Mouse (Mus musculus) brown adipose tissue, adult 24 weeks (tissue): ENCODE measurements around the gene Nxph4. TPM values are rescaled to one million over a fixed set of nuclear protein-coding genes. Genes with fewer than 3 reads are reported as not detected.

Source experiments
- H3K27ac ChIP-seq: fragments of 200-500 bp; replicated peaks from 2 replicates; pipeline ENCODE4 v1.5.1; 2012; ENCODE audit warnings: low read depth, mild to moderate bottlenecking, low read length
- H3K4me1 ChIP-seq: fragments of 200-500 bp; 2 replicates; pipeline ENCODE4 v1.6.1; 2012; ENCODE audit warnings: low read length, mixed read lengths; ENCODE audit not compliant: control insufficient read depth, insufficient read depth, insufficient read length
- H3K4me3 ChIP-seq: fragments of 200-500 bp; 2 replicates; pipeline ENCODE4 v1.5.1; 2012; ENCODE audit warnings: low read depth, mild to moderate bottlenecking, low read length, moderate library complexity; ENCODE audit not compliant: insufficient read depth
- polyA plus RNA-seq: library from polyadenylated mRNA; stranded (reverse); fragments of >200 nt; gene quantifications from 2 replicates; pipeline ENCODE4 v1.2.4, GENCODE M21; 2012; ENCODE audit not compliant: missing spikeins, insufficient read depth, insufficient read length

Gene Nxph4
- not detected in 2 replicates for polyA plus RNA-seq

GRCm38 (mm10) chr10:127534036-127534928 lies at the start of gene Nxph4:
Nxph4 (minus strand) TSS chr10:127534559.
- H3K4me3 ChIP-seq = peak within 1 kb of the TSS; percentile 51
- no peak within 1 kb of the TSS for H3K27ac ChIP-seq
- H3K4me1 ChIP-seq = peaks cover 4% of the 10 kb centered on the region; the same call in 1 of the 2 replicates

DNA sequence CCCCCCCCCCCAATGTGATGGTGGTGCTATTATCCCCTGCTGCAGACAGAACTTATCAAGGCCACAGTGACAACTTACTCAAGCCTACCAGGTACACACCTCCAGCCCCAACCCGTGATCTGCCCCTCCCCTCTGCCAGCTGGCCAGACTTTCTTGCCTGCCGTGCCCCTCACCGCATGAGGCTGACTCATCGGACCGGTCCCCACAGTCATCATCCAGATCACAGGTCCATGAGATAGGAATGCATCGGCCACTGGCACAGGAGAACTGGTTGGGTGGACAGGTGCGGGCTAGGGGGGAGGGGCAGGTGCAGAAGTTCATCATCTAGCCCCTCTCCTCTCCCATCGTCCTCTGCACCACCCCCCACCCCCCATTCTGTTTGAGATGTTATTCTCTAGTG lies 49.3 kb upstream of the Nxph4 start:
- H3K4me3 ChIP-seq = no peak overlapping the region
- no peak overlapping the region for H3K27ac ChIP-seq
- H3K4me1 ChIP-seq = no peaks in the 10 kb centered on the region

- Histone ChIP-seq H3K4me1 (no peaks in the 10 kb centered on the region), H3K4me3 (no peak overlapping the region), H3K27ac (no peak overlapping the region)
These were observed 46.9 kb upstream of the Nxph4 start for GRCm38 (mm10) chr10:127581291-127581690.

- Histone ChIP-seq H3K27ac (no peak overlapping the region), H3K4me1 (no peaks in the 10 kb centered on the region), H3K4me3 (no peak overlapping the region)
These were observed 43.6 kb upstream of the Nxph4 start for GRCm38 (mm10) chr10:127577982-127578381.

DNA sequence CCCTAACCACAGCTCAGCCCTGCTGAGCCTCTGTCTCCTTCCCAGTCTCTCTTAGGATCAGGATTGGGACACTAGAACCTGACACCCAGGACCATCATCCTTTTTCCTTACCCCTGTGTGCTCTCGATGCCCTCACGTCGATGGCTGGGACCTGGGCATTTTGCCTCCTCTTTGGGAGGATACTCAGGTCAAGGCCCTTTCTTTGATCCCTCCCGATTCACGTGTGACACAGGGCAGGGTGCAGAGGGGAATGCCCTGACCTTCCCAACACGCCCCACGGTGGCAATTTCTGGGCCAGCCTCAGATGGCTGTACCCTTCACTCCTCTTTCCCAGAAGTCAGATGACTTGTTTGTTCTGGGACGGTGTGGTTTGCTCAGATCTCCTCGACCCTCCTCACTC lies 42.8 kb upstream of the Nxph4 start:
- Histone ChIP-seq H3K4me1 (no peaks in the 10 kb centered on the region), H3K4me3 (no peak overlapping the region), H3K27ac (peak overlapping the region; percentile 92)

DNA sequence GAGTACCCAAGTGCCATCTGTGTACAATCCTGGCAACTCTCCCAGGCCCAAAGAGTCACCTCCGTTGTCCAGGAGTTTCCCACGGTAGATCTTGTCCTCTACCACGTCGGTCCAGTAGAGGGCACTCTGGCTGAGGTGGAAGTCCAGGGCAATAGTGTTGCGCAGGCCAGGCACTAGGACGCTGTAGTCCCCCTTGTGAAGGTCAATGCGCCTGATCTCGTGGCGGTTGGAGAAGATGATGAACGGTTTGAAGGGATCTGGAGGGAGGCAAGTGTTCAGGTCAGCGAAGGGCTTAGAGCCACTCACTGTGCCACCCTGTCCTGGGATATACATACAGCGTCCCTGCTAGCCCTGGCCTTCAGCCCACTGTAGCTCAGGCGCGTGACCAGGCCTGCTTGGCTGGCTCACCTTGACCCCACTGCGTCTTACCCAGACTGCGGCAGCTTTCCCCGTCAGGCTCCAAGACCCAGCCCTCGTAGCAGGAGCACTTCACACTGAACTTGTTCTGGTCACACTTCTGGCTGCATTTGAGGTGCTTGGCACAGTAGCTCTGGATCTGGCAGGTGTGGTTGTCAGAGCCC lies 42.1 kb upstream of the Nxph4 start:
- Histone ChIP-seq H3K4me1 (no peaks in the 10 kb centered on the region), H3K27ac (peak overlapping the region; percentile 92), H3K4me3 (no peak overlapping the region)

GRCm38 (mm10) chr10:127575741-127576140 lies 41.4 kb upstream of the Nxph4 start:
- Histone ChIP-seq H3K4me3 (no peak overlapping the region), H3K27ac (peak overlapping the region; percentile 92), H3K4me1 (no peaks in the 10 kb centered on the region)

- no peak overlapping the region for H3K27ac ChIP-seq
- H3K4me3 ChIP-seq = no peak overlapping the region
- no peaks in the 10 kb centered on the region for H3K4me1 ChIP-seq
These were observed 37.9 kb upstream of the Nxph4 start for GRCm38 (mm10) chr10:127572281-127572680.

- no peak overlapping the region for H3K27ac ChIP-seq
- H3K4me1 ChIP-seq = no peaks in the 10 kb centered on the region
- H3K4me3 ChIP-seq = no peak overlapping the region
These were observed 36.7 kb upstream of the Nxph4 start for GRCm38 (mm10) chr10:127570937-127571641.

- H3K4me1 ChIP-seq = no peaks in the 10 kb centered on the region
- H3K4me3 ChIP-seq = no peak overlapping the region
- peak overlapping the region; percentile 27; the same call in 1 of the 2 replicates for H3K27ac ChIP-seq
These were observed 36.0 kb upstream of the Nxph4 start for GRCm38 (mm10) chr10:127570384-127570783.

DNA sequence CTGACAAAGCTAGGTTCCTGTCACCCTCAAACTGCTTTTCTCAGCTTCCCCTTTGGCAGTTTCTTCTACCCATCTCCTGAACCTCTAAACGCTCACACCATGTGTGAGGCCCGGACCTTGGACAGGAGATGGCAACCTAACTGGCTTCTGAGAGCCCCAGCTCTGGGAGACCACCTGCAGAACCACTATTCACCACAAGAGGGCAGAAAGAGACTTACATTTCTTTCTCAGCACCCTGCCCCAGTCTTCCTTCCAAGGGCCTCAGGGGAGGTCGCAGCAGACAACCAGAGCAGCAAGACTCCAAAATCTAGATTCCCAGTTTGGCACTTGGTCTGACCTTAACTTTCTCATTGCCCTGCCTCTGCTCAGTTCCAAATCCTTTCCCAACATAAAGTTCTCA lies 35.1 kb upstream of the Nxph4 start:
- H3K27ac ChIP-seq = no peak overlapping the region
- H3K4me1 ChIP-seq = no peaks in the 10 kb centered on the region
- H3K4me3 ChIP-seq = no peak overlapping the region

GRCm38 (mm10) chr10:127566553-127567326 lies 32.4 kb upstream of the Nxph4 start:
- Histone ChIP-seq H3K4me1 (no peaks in the 10 kb centered on the region), H3K4me3 (no peak overlapping the region), H3K27ac (no peak overlapping the region)

DNA sequence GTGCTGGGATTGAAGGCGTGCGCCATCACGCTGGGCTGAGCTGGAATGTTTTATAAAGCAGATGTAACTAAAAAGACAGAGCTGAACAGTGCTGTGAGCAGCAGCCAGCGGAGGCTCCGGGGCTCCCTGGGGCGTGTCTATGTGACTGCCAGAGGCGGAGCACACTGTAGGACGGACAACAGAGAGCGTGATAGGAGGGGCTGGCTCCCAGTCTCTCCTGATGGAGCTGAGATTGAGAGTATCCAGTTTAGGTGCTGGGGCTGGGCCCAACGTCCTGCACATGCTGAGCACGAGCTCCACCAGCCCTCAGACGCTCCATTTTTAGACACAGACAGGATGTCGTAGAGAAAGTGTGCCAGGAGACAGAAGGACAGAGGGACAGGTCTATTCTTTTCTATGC lies 29.9 kb upstream of the Nxph4 start:
- Histone ChIP-seq H3K4me1 (no peaks in the 10 kb centered on the region), H3K4me3 (no peak overlapping the region), H3K27ac (0 out of 2 replicates have a peak overlapping the region, but pooled peaks have one; percentile 8)

DNA sequence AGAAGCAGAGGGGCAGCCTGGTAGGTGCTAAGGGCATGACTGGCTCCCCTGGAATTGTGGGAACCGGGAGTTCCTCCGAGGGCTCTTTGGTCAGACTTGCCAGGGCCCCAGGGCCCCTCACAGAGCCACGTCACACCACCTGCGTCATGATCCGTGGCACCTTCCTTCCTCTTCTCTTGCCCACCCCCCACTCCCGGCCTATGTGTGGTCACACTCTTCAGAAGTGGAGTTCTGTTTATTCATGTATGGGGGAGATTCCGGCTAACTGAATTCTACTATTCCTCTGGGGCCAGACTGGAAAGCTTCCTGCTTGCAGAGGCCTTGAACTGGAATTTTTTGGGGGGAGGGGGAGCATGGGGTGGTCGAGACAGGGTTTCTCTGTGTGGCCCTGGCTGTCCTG lies 29.5 kb upstream of the Nxph4 start:
- H3K27ac ChIP-seq = no peak overlapping the region
- no peaks in the 10 kb centered on the region for H3K4me1 ChIP-seq

GRCm38 (mm10) chr10:127561145-127561544 lies 26.8 kb upstream of the Nxph4 start:
- H3K4me3 ChIP-seq = no peak overlapping the region
- no peaks in the 10 kb centered on the region for H3K4me1 ChIP-seq
- no peak overlapping the region for H3K27ac ChIP-seq

More for the DNA sequence above, 29.5 kb upstream of the Nxph4 start:
- H3K4me3 ChIP-seq = no peak overlapping the region
